Mouse (Mus musculus): Measurements from ENCODE around the gene Pde1a. TPM values are rescaled to one million over a fixed set of nuclear protein-coding genes. Genes with fewer than 3 reads are reported as not detected.

Pde1a gene
- total RNA-seq, 1 experiment, result 0.31 TPM

DNA sequence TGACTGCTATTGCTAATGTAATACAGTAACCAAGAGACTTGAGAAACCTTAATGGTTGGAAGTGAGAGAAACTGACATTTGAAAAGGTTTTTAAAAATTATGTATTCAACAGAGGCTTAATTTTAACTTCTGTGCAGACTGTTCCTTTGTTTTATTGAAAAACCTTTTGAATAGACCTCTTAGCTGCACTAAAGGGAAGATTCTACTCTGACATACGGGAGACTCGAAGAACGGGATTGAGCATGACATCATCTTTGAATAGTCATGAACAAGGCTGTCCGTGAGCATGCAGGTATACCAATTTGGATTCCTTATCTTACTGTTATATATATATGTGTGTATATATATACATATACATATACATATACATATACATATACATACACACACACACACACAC, 207.9 kb downstream of the Pde1a start:
- Histone ChIP-seq H3K36me3 (ENCODE audit: control insufficient read depth, insufficient read depth, low read length, poor library complexity, severe bottlenecking) (no peaks in the 10 kb centered on the region), H3K4me3 (ENCODE audit: insufficient read depth in 1 of 2, low read depth in 1 of 2, low read length in 2 of 2, poor library complexity in 1 of 2, severe bottlenecking in 1 of 2) (no peak overlapping the region), H3K9ac (ENCODE audit: insufficient read depth, low read depth, low read length, poor library complexity, severe bottlenecking) (no peak overlapping the region), H3K4me1 (ENCODE audit: control insufficient read depth in 2 of 2, insufficient read depth in 2 of 2, low read length in 2 of 2, poor library complexity in 1 of 2) (no peaks in the 10 kb centered on the region), H3K9me3 (ENCODE audit: control insufficient read depth, insufficient read depth, low read depth, low read length) (no peaks in the 10 kb centered on the region), H3K27ac (ENCODE audit: insufficient read depth, low read depth, low read length, poor library complexity, severe bottlenecking) (no peak overlapping the region)
- in situ Hi-C loops (cut with MboI; ENCODE audit: low sequenced_read_pairs in 2 of 2, unreplicated experiment in 2 of 2), result no loop called here
- TF ChIP-seq ZNF384 (IDR thresholded peaks at IDR 0.05; ENCODE audit: low read depth, low read length) (no peak), HCFC1 (IDR thresholded peaks at IDR 0.05; ENCODE audit: borderline replicate concordance, insufficient read depth, low read length) (no peak), CHD2 (IDR thresholded peaks at IDR 0.05; ENCODE audit: low read depth, low read length) (no peak), ZC3H11A (IDR thresholded peaks at IDR 0.05; ENCODE audit: borderline replicate concordance, low read depth, low read length) (no peak), MAFK (IDR thresholded peaks at IDR 0.05; ENCODE audit: insufficient read depth, low read depth, low read length) (no peak)
- no peak for DNase-seq (ENCODE audit: low read depth, low spot score)

DNA sequence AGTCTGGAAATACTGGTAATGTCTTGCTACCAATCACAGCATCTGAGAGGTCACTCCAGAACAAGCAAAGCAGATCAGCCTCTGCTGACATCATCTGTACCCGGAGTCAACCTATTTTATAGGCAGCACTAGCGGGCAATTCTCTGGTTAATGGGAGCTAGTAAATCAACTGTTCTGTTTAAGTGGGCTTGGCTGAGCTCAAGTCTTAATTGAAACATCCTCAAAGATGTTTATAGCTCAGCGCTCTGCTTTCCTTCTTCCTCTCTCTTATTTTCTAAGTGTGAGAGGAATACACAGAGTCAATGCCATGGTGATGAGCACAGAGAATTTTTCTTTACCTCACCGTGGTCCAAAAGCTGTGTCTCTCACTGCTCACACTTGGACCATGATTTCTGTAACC, 208.8 kb downstream of the Pde1a start:
- DNase-seq (ENCODE audit: low read depth, low spot score), result no peak
- no peaks in the 10 kb centered on the region for H3K36me3 ChIP-seq (ENCODE audit: control insufficient read depth, insufficient read depth, low read length, poor library complexity, severe bottlenecking)
- in situ Hi-C loops (cut with MboI; ENCODE audit: low sequenced_read_pairs in 2 of 2, unreplicated experiment in 2 of 2), result no loop called here
- no peaks in the 10 kb centered on the region for H3K9me3 ChIP-seq (ENCODE audit: control insufficient read depth, insufficient read depth, low read depth, low read length)
- TF ChIP-seq CHD2 (IDR thresholded peaks at IDR 0.05; ENCODE audit: low read depth, low read length) (no peak), HCFC1 (IDR thresholded peaks at IDR 0.05; ENCODE audit: borderline replicate concordance, insufficient read depth, low read length) (no peak), ZNF384 (IDR thresholded peaks at IDR 0.05; ENCODE audit: low read depth, low read length) (no peak), MAFK (IDR thresholded peaks at IDR 0.05; ENCODE audit: insufficient read depth, low read depth, low read length) (no peak), ZC3H11A (IDR thresholded peaks at IDR 0.05; ENCODE audit: borderline replicate concordance, low read depth, low read length) (no peak)
- no peak overlapping the region for H3K27ac ChIP-seq (ENCODE audit: insufficient read depth, low read depth, low read length, poor library complexity, severe bottlenecking)
- H3K4me1 ChIP-seq (ENCODE audit: control insufficient read depth in 2 of 2, insufficient read depth in 2 of 2, low read length in 2 of 2, poor library complexity in 1 of 2), result no peaks in the 10 kb centered on the region
- H3K9ac ChIP-seq (ENCODE audit: insufficient read depth, low read depth, low read length, poor library complexity, severe bottlenecking), result no peak overlapping the region
- no peak overlapping the region for H3K4me3 ChIP-seq (ENCODE audit: insufficient read depth in 1 of 2, low read depth in 1 of 2, low read length in 2 of 2, poor library complexity in 1 of 2, severe bottlenecking in 1 of 2)

GRCm38 (mm10) chr2:79901841-79902510, 227.3 kb downstream of the Pde1a start:
- no peak overlapping the region for H3K4me3 ChIP-seq (ENCODE audit: insufficient read depth in 1 of 2, low read depth in 1 of 2, low read length in 2 of 2, poor library complexity in 1 of 2, severe bottlenecking in 1 of 2)
- in situ Hi-C loops (cut with MboI; ENCODE audit: low sequenced_read_pairs in 2 of 2, unreplicated experiment in 2 of 2), result no loop called here
- H3K27ac ChIP-seq (ENCODE audit: insufficient read depth, low read depth, low read length, poor library complexity, severe bottlenecking), result no peak overlapping the region
- H3K9me3 ChIP-seq (ENCODE audit: control insufficient read depth, insufficient read depth, low read depth, low read length), result no peaks in the 10 kb centered on the region
- no peak for TF ChIP-seq ZC3H11A (IDR thresholded peaks at IDR 0.05; ENCODE audit: borderline replicate concordance, low read depth, low read length)
- no peak for TF ChIP-seq CHD2 (IDR thresholded peaks at IDR 0.05; ENCODE audit: low read depth, low read length)
- TF ChIP-seq MAFK (IDR thresholded peaks at IDR 0.05; ENCODE audit: insufficient read depth, low read depth, low read length), result no peak
- TF ChIP-seq HCFC1 (IDR thresholded peaks at IDR 0.05; ENCODE audit: borderline replicate concordance, insufficient read depth, low read length), result no peak
- TF ChIP-seq ZNF384 (IDR thresholded peaks at IDR 0.05; ENCODE audit: low read depth, low read length), result no peak
- H3K9ac ChIP-seq (ENCODE audit: insufficient read depth, low read depth, low read length, poor library complexity, severe bottlenecking), result no peak overlapping the region
- H3K36me3 ChIP-seq (ENCODE audit: control insufficient read depth, insufficient read depth, low read length, poor library complexity, severe bottlenecking), result no peaks in the 10 kb centered on the region
- no peaks in the 10 kb centered on the region for H3K4me1 ChIP-seq (ENCODE audit: control insufficient read depth in 2 of 2, insufficient read depth in 2 of 2, low read length in 2 of 2, poor library complexity in 1 of 2)
- DNase-seq (ENCODE audit: low read depth, low spot score), result no peak

DNA sequence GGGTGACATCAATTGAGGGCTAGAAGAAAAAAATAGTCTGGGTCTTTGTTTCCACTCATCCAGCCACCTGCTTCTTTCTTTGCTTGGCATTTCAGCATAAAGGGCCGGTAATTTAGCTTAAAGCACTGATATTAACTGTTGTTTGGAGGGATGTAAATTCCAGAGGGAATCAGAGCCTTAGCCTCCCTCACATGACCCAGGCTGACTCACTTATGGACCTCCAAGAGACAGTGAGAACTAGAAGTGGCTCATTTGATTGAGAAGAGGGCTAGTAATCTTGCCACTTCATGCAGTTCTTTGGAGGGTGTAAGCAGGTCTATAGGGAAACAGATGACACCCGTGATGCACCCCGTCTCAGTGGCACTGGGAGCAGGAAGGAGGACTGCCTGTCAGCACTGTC, 230.7 kb downstream of the Pde1a start:
- in situ Hi-C loops (cut with MboI; ENCODE audit: low sequenced_read_pairs in 2 of 2, unreplicated experiment in 2 of 2), result no loop called here
- Histone ChIP-seq H3K27ac (ENCODE audit: insufficient read depth, low read depth, low read length, poor library complexity, severe bottlenecking) (no peak overlapping the region), H3K36me3 (ENCODE audit: control insufficient read depth, insufficient read depth, low read length, poor library complexity, severe bottlenecking) (no peaks in the 10 kb centered on the region), H3K4me3 (ENCODE audit: insufficient read depth in 1 of 2, low read depth in 1 of 2, low read length in 2 of 2, poor library complexity in 1 of 2, severe bottlenecking in 1 of 2) (no peak overlapping the region), H3K4me1 (ENCODE audit: control insufficient read depth in 2 of 2, insufficient read depth in 2 of 2, low read length in 2 of 2, poor library complexity in 1 of 2) (no peaks in the 10 kb centered on the region), H3K9me3 (ENCODE audit: control insufficient read depth, insufficient read depth, low read depth, low read length) (no peaks in the 10 kb centered on the region), H3K9ac (ENCODE audit: insufficient read depth, low read depth, low read length, poor library complexity, severe bottlenecking) (no peak overlapping the region)
- DNase-seq (ENCODE audit: low read depth, low spot score), result no peak
- TF ChIP-seq ZC3H11A (IDR thresholded peaks at IDR 0.05; ENCODE audit: borderline replicate concordance, low read depth, low read length), result no peak

- DNase-seq (ENCODE audit: low read depth, low spot score), result no peak
- Histone ChIP-seq H3K9ac (ENCODE audit: insufficient read depth, low read depth, low read length, poor library complexity, severe bottlenecking) (no peak overlapping the region), H3K27ac (ENCODE audit: insufficient read depth, low read depth, low read length, poor library complexity, severe bottlenecking) (no peak overlapping the region), H3K9me3 (ENCODE audit: control insufficient read depth, insufficient read depth, low read depth, low read length) (no peaks in the 10 kb centered on the region), H3K36me3 (ENCODE audit: control insufficient read depth, insufficient read depth, low read length, poor library complexity, severe bottlenecking) (no peaks in the 10 kb centered on the region), H3K4me3 (ENCODE audit: insufficient read depth in 1 of 2, low read depth in 1 of 2, low read length in 2 of 2, poor library complexity in 1 of 2, severe bottlenecking in 1 of 2) (no peak overlapping the region), H3K4me1 (ENCODE audit: control insufficient read depth in 2 of 2, insufficient read depth in 2 of 2, low read length in 2 of 2, poor library complexity in 1 of 2) (no peaks in the 10 kb centered on the region)
- in situ Hi-C loops (cut with MboI; ENCODE audit: low sequenced_read_pairs in 2 of 2, unreplicated experiment in 2 of 2), result no loop called here
- TF ChIP-seq ZNF384 (IDR thresholded peaks at IDR 0.05; ENCODE audit: low read depth, low read length) (no peak), CHD2 (IDR thresholded peaks at IDR 0.05; ENCODE audit: low read depth, low read length) (no peak), HCFC1 (IDR thresholded peaks at IDR 0.05; ENCODE audit: borderline replicate concordance, insufficient read depth, low read length) (no peak), ZC3H11A (IDR thresholded peaks at IDR 0.05; ENCODE audit: borderline replicate concordance, low read depth, low read length) (no peak), MAFK (IDR thresholded peaks at IDR 0.05; ENCODE audit: insufficient read depth, low read depth, low read length) (no peak)
Measured at GRCm38 (mm10) chr2:79892829-79893228, 236.4 kb downstream of the Pde1a start.

Data from ES-E14 (cell line).